Mouse (Mus musculus) ES-E14 (cell line): Measurements from ENCODE around the gene Bcas3. TPM values are rescaled to one million over a fixed set of nuclear protein-coding genes. Genes with fewer than 3 reads are reported as not detected.

ENCODE experiments used
- DNase-seq: peaks from one replicate; pipeline ENCODE4 v3.0.0-alpha.2; 2013; ENCODE audit warnings: low read depth, low spot score
- H3K27ac ChIP-seq: 2 replicates; pipeline ENCODE4 v1.5.1; 2012; ENCODE audit warnings: low read depth, mild to moderate bottlenecking, low read length, moderate library complexity, mixed read lengths; ENCODE audit not compliant: poor library complexity, insufficient read depth, severe bottlenecking
- H3K36me3 ChIP-seq: 2 replicates; pipeline ENCODE4 v1.6.1; 2012; ENCODE audit warnings: mild to moderate bottlenecking, low read length, moderate library complexity, mixed read lengths; ENCODE audit not compliant: control insufficient read depth, poor library complexity, insufficient read depth, severe bottlenecking
- H3K4me1 ChIP-seq, 2 experiments: fragments of 150-350 bp in 1 of 2; sonication (generic) in 1 of 2; 2 replicates each; pipeline ENCODE4 v1.6.1; 2012; ENCODE audit warnings: low read length in 2 of 2, mild to moderate bottlenecking in 1 of 2, mixed read lengths in 1 of 2; ENCODE audit not compliant: control insufficient read depth in 2 of 2, insufficient read depth in 2 of 2, poor library complexity in 1 of 2
- H3K4me3 ChIP-seq, 2 experiments: fragments of 150-350 bp in 1 of 2; sonication (generic) in 1 of 2; 2 replicates each; pipeline ENCODE4 v1.5.1; 2012; ENCODE audit warnings: low read length in 2 of 2, low read depth in 1 of 2, mild to moderate bottlenecking in 1 of 2, mixed read lengths in 1 of 2; ENCODE audit not compliant: insufficient read depth in 1 of 2, poor library complexity in 1 of 2, severe bottlenecking in 1 of 2
- H3K9ac ChIP-seq: 2 replicates; pipeline ENCODE4 v1.6.1; 2012; ENCODE audit warnings: low read depth, mild to moderate bottlenecking, low read length, mixed read lengths; ENCODE audit not compliant: poor library complexity, insufficient read depth, severe bottlenecking
- H3K9me3 ChIP-seq: fragments of 150-350 bp; sonication (generic); 2 replicates; pipeline ENCODE4 v1.6.1; 2012; ENCODE audit warnings: low read depth, mild to moderate bottlenecking, low read length; ENCODE audit not compliant: control insufficient read depth, insufficient read depth
- CHD2 ChIP-seq: IDR thresholded peaks from 2 replicates; pipeline ENCODE4 v1.6.1; 2014; ENCODE audit warnings: mild to moderate bottlenecking, low read depth, low read length, inconsistent platforms
- HCFC1 ChIP-seq: IDR thresholded peaks from 2 replicates; pipeline ENCODE4 v1.6.1; 2012; ENCODE audit warnings: low read length, inconsistent platforms, borderline replicate concordance; ENCODE audit not compliant: insufficient read depth
- MAFK ChIP-seq: IDR thresholded peaks from 2 replicates; pipeline ENCODE4 v1.6.1; 2014; ENCODE audit warnings: mild to moderate bottlenecking, low read depth, low read length, inconsistent platforms; ENCODE audit not compliant: insufficient read depth
- ZC3H11A ChIP-seq: IDR thresholded peaks from 2 replicates; pipeline ENCODE4 v1.6.1; 2012; ENCODE audit warnings: low read depth, mild to moderate bottlenecking, inconsistent platforms, low read length, borderline replicate concordance
- ZNF384 ChIP-seq: IDR thresholded peaks from 2 replicates; pipeline ENCODE4 v1.6.1; 2012; ENCODE audit warnings: low read depth, low read length, inconsistent platforms
- in situ Hi-C, 2 experiments: fragments of 600-800 bp; cut with MboI; formaldehyde crosslinking; loops; one replicate each; pipeline ENCODE4 v1.15.1; 2025; ENCODE audit warnings: low sequenced_read_pairs in 2 of 2, inconsistent platforms in 1 of 2; ENCODE audit not compliant: unreplicated experiment in 2 of 2
- total RNA-seq: library from RNA; depleted of rRNA; stranded (reverse); fragments of 300-350 nt; gene quantifications from 2 replicates; pipeline ENCODE4 v1.2.3, GENCODE M21; 2012

Bcas3 gene
- total RNA-seq, 1 experiment: 23.6 TPM

DNA sequence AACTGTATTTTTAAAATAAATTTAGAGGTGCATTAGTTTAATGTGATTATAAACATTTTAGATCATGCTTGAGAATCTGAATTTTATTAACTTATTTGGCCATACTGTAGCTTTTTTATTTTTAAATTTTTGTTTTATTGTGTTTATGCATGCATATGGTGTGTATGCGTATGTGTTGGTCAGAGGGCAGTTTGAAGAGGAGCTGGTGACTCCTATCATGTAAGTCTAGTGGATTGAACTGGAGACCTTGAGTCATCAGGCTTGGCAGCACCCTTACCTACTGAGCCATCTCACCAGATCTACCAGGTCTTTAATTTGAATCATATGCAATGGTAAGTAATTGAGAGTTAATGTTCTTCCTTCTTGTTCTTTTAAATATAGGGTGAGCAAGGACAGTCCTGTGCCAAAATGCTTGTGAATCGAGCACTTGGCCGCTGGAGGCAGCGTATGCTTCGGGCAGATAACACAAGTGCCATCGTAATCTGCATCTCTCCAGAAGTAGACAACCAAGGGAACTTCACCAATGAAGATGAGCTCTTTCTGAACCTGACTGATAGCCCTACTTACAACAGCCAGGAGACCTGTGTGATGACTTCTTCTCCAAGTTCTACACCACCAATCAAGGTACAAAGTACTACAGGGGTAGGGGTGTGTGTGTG, 13.7 kb upstream of the Bcas3 start:
- in situ Hi-C loops: no loop called here
- H3K9ac ChIP-seq: no peak overlapping the region
- H3K27ac ChIP-seq: no peak overlapping the region
- H3K4me1 ChIP-seq: no peaks in the 10 kb centered on the region
- no peak for TF ChIP-seq CHD2
- no peak for TF ChIP-seq HCFC1
- no peak overlapping the region for H3K4me3 ChIP-seq
- no peak for DNase-seq
- H3K9me3 ChIP-seq: no peaks in the 10 kb centered on the region
- peaks cover 3% of the 10 kb centered on the region for H3K36me3 ChIP-seq

DNA sequence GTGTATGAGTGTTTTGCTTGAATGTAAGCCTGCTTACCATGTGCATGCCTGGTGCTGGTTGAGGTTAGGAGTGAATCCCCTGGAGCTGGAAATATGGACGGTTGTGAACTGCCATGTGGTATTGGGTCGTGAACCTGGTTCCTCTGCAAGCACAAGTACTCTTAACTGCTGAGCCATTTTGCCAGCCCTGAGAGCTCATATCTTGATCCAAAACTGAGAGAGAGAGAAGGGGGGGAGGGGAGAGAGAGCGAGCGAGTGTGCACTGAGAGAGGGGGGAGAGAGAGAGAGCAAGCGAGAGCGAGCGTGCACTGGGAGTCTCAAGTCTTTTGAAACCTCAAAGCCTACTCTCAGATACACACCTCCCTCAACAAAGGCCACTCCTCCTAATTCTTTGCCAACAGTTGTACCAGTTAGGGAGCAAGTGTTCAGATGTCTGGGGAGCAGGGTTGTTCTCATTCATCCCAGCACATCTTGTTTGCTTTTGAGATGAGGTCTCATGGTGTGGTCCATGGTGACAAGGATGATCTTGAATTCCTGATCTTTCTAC, 12.8 kb upstream of the Bcas3 start:
- no peaks in the 10 kb centered on the region for H3K9me3 ChIP-seq
- no peak overlapping the region for H3K27ac ChIP-seq
- H3K4me3 ChIP-seq: no peak overlapping the region
- no peak for DNase-seq
- TF ChIP-seq CHD2 (no peak), ZC3H11A (no peak), HCFC1 (no peak), ZNF384 (no peak), MAFK (no peak)
- in situ Hi-C loops: no loop called here
- H3K9ac ChIP-seq: no peak overlapping the region
- no peaks in the 10 kb centered on the region for H3K4me1 ChIP-seq
- H3K36me3 ChIP-seq: peaks cover 3% of the 10 kb centered on the region

DNA sequence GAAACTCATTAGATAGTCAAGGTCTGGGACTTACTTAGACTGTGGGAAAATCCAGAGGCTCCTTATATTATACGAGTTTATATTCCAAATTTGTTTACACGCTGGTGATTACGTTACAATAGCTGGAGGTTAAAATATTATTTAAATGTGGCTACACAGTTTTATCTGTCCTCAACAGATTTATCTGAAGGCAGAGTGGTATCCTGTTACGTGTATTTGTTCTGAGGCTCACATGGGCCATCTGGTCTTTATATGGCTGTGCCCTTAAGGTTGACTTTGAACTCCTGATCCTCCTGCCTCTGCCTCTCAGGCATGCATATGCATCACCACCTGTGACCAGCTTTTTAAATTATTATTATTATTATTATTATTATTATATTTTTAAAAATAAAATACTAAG, 852 bp downstream of the Bcas3 start:
- Histone ChIP-seq H3K27ac (no peak overlapping the region), H3K9ac (no peak overlapping the region; the same call in 1 of the 2 replicates), H3K9me3 (no peaks in the 10 kb centered on the region), H3K36me3 (0 out of 2 replicates have a peak, but pooled peaks cover 6% of the 10 kb centered on the region), H3K4me1 (0 out of 4 replicates have a peak, but pooled peaks cover 0 to 2% of the 10 kb centered on the region in 2 experiments), H3K4me3 (peak overlapping the region; percentile 89 to 92)
- no peak for DNase-seq
- in situ Hi-C loops: no loop called here
- TF ChIP-seq HCFC1: no peak
- no peak for TF ChIP-seq ZNF384
- TF ChIP-seq MAFK: no peak

DNA sequence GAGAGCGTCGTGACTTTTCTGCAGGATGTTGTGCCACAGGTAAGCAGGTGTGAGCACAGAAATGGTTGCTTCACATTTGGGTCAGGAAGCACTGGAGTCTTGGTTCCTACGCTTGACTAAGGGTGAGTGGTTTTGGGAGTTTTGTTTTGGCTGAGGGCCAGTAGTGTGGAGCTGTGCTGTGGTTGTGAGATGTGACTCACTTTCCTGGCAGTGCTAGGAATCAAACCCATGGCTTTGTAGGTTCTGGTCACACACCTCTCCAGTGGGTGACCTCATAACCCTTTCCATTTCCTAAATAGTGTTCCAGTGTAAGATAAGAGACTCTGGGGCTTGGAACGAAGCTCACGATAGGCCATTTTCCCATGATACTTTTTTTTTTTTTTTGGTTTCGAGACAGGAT, 6.7 kb downstream of the Bcas3 start:
- H3K36me3 ChIP-seq: peaks cover 16% of the 10 kb centered on the region; the same call in 1 of the 2 replicates
- H3K9ac ChIP-seq: no peak overlapping the region
- no peaks in the 10 kb centered on the region for H3K9me3 ChIP-seq
- DNase-seq: no peak
- no peak for TF ChIP-seq ZC3H11A
- H3K4me3 ChIP-seq: no peak overlapping the region
- in situ Hi-C loops: no loop called here
- peaks cover 0 to 2% of the 10 kb centered on the region in 2 experiments; a peak in 2 of 4 replicates for H3K4me1 ChIP-seq
- H3K27ac ChIP-seq: no peak overlapping the region

DNA sequence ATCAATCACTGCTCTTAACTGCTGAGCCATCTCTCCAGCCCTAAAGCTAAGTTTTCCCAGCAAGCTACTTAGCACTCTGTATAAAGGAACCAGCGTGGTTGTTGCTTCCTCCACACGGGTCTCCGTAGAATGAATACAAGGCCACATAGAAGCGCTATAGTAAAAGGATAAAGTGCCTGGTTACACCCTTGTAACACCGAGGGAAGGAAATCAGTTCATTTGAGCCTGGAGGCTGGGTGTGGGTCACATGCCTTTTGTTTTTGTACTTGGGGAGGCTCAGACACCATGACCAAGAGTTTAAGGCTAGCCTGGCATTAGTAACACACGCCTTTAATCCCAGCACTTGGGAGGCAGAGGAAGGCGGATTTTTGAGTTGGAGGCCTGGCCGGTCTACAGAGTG, 8.7 kb downstream of the Bcas3 start:
- Histone ChIP-seq H3K9me3 (no peaks in the 10 kb centered on the region), H3K9ac (peak overlapping the region; percentile 3; the same call in 1 of the 2 replicates), H3K4me1 (peaks cover 0 to 2% of the 10 kb centered on the region in 2 experiments; a peak in 2 of 4 replicates), H3K4me3 (no peak overlapping the region), H3K36me3 (peaks cover 14% of the 10 kb centered on the region; the same call in 1 of the 2 replicates), H3K27ac (peak overlapping the region; percentile 54; the same call in 1 of the 2 replicates)
- in situ Hi-C loops: no loop called here
- TF ChIP-seq MAFK (no peak), ZNF384 (no peak), HCFC1 (no peak), CHD2 (no peak), ZC3H11A (no peak)
- DNase-seq: peak; percentile 58
